Mouse (Mus musculus) liver, embryonic 16.5 days (tissue): ENCODE results near the gene Tubg1. TPM values are rescaled to one million over a fixed set of nuclear protein-coding genes. Genes with fewer than 3 reads are reported as not detected.

ENCODE experiments used
- ATAC-seq: fragments of 200-750 bp; cut with Nextera tagmentation; 2 replicates; pipeline ENCODE4 v1.8.0; 2017; ENCODE audit warnings: low read depth, mild to moderate bottlenecking, moderate number of reproducible peaks, moderate library complexity
- H3K27ac ChIP-seq: fragments of 300-500 bp; sonication (generic); 2 replicates; pipeline ENCODE4 v1.5.1; 2014; ENCODE audit warnings: mild to moderate bottlenecking, low read length
- H3K27me3 ChIP-seq: fragments of 300-500 bp; sonication (generic); 2 replicates; pipeline ENCODE4 v1.6.1; 2014; ENCODE audit warnings: low read depth, low read length, mixed read lengths; ENCODE audit not compliant: control insufficient read depth, insufficient read depth
- H3K36me3 ChIP-seq: fragments of 300-500 bp; sonication (generic); 2 replicates; pipeline ENCODE4 v1.6.1; 2014; ENCODE audit warnings: mild to moderate bottlenecking; ENCODE audit not compliant: control insufficient read depth, insufficient read depth
- H3K4me1 ChIP-seq: fragments of 300-500 bp; sonication (generic); 2 replicates; pipeline ENCODE4 v1.6.1; 2014; ENCODE audit warnings: low read depth, low read length, mixed read lengths; ENCODE audit not compliant: control insufficient read depth
- H3K4me2 ChIP-seq: fragments of 300-500 bp; sonication (generic); 2 replicates; pipeline ENCODE4 v1.6.1; 2014; ENCODE audit warnings: low read depth, low read length, mixed read lengths
- H3K4me3 ChIP-seq: fragments of 300-500 bp; sonication (generic); 2 replicates; pipeline ENCODE4 v1.5.1; 2014; ENCODE audit warnings: low read depth, mild to moderate bottlenecking, low read length
- H3K9ac ChIP-seq: fragments of 300-500 bp; sonication (generic); 2 replicates; pipeline ENCODE4 v1.6.1; 2014; ENCODE audit warnings: low read depth, low read length
- H3K9me3 ChIP-seq: fragments of 300-500 bp; sonication (generic); replicated peaks from 2 replicates; pipeline ENCODE4 v1.6.1; 2016; ENCODE audit warnings: low read length; ENCODE audit not compliant: control insufficient read depth
- WGBS: fragments of 180-500 bp; shearing (Covaris S2); extraction: QIAGEN DNeasy Blood & Tissue Kit; methylation state at CpG from one replicate; pipeline ENCODE4 v1.1.7; 2014; ENCODE audit not compliant: insufficient replicate concordance; 5-methylcytosine and 5-hydroxymethylcytosine counted together
- polyA plus RNA-seq: library from polyadenylated mRNA; unstranded; fragments of >200 nt; fragmentation: Nextera tagmentation; extraction: Ambion mirVana; gene quantifications from 2 replicates; pipeline ENCODE4 v1.2.1, GENCODE M21; 2015

The Tubg1 gene
- polyA plus RNA-seq, 1 experiment from 2014 or later, result 34.3 TPM

DNA sequence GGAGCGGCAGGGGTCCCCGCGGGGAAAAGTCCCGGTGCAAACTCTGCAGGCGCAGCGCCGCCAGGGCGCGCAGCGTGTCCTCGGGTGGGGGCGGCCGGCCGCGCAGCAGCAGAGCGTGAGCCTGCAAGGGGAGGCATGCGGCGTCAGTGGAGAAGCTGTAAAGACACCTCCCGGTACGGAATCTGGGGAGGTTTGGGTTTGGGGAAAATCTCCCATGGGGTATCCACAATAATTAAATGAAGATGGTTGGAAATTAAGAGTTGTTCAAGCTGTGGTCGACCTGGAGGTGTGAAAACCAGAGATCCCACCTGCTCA, 44.6 kb downstream of the Tubg1 start:
- 14% methylated on average over 21 of the region's 21 CpGs for WGBS
- Histone ChIP-seq H3K4me3 (no peak overlapping the region; the same call in 1 of the 2 replicates), H3K4me1 (peaks cover 20% of the 10 kb centered on the region), H3K4me2 (peak overlapping the region; percentile 17; the same call in 1 of the 2 replicates), H3K36me3 (no peaks in the 10 kb centered on the region), H3K9me3 (no peaks in the 10 kb centered on the region), H3K9ac (no peak overlapping the region), H3K27me3 (peaks cover 72% of the 10 kb centered on the region), H3K27ac (no peak overlapping the region)
- no peak for ATAC-seq

DNA sequence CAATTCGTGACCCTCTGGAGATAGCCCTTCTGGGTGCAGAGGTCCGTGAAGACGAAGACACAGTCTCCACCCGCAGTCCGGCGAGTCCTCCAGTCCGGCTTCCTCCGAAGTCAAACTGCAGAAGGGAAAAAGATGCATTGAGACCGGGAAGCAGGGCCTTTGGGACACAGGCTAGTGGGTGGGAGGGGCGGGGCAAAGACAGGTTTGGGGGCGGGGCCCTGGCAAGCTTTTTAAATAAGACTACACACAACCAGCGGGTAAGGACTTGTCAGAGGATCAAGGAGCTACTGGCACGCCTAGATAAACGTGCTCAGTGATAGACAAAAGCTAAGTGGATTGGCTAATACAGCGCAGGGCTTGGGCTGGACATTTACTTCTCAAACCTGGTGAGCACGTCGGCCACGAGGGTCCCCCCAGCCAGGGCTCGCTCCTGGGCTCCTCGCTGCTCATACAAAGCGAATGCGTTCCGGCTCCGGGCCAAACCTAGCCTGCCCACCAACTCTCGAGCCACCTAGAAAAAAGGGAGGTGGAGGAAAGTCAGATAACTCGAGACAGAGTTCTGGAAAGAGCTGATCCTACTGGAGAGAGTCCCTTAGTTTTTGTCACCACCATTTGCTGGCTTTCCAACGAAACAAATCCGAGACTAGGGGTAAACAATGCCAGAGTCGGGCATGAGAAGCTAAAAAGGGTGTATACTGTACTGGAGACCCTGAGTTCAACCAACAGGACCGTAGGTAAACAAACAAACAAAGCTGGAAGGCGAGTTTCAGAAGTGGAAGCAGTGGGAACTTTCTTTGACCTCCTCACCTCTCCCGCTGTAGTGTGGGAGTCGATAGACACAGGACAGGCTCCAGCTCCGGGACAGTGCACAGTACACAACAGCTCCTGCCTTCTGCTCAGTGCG, 45.2 kb downstream of the Tubg1 start:
- 0 out of 2 replicates have a peak overlapping the region, but pooled peaks have one; percentile 6 for H3K4me2 ChIP-seq
- ATAC-seq, result peak; percentile 57
- no peak overlapping the region for H3K9ac ChIP-seq
- no peak overlapping the region for H3K27ac ChIP-seq
- H3K4me3 ChIP-seq, result no peak overlapping the region
- H3K4me1 ChIP-seq, result peaks cover 26% of the 10 kb centered on the region
- H3K36me3 ChIP-seq, result no peaks in the 10 kb centered on the region
- H3K9me3 ChIP-seq, result no peaks in the 10 kb centered on the region
- 13% methylated on average over 35 of the region's 35 CpGs for WGBS
- H3K27me3 ChIP-seq, result peaks cover 78% of the 10 kb centered on the region

DNA sequence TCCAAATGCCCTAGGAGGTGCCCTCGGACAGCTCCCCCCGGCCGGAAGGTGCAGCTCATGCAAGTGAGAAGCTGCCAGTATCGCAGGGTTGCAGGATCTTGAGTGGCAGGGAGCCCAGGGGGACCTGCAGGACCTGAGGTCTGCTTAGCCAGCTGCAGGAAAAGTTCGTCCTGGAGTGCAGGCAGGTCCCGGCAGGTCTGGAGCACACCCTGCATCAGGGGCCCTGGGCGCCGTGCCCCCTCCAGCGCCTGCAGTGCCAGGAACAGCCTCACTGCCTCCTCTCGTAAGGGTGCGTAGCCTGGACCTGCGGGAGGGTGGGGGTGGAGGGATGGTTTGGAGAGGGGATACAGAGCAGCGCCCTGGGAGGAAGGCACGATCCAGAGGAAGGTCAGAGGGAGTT, 46.6 kb downstream of the Tubg1 start:
- Histone ChIP-seq H3K4me3 (no peak overlapping the region), H3K9me3 (no peaks in the 10 kb centered on the region), H3K27ac (no peak overlapping the region), H3K9ac (no peak overlapping the region), H3K4me1 (peaks cover 29% of the 10 kb centered on the region), H3K27me3 (peaks cover 93% of the 10 kb centered on the region), H3K36me3 (no peaks in the 10 kb centered on the region), H3K4me2 (no peak overlapping the region)
- ATAC-seq, result no peak
- WGBS, result 50% methylated on average over 14 of the region's 14 CpGs

DNA sequence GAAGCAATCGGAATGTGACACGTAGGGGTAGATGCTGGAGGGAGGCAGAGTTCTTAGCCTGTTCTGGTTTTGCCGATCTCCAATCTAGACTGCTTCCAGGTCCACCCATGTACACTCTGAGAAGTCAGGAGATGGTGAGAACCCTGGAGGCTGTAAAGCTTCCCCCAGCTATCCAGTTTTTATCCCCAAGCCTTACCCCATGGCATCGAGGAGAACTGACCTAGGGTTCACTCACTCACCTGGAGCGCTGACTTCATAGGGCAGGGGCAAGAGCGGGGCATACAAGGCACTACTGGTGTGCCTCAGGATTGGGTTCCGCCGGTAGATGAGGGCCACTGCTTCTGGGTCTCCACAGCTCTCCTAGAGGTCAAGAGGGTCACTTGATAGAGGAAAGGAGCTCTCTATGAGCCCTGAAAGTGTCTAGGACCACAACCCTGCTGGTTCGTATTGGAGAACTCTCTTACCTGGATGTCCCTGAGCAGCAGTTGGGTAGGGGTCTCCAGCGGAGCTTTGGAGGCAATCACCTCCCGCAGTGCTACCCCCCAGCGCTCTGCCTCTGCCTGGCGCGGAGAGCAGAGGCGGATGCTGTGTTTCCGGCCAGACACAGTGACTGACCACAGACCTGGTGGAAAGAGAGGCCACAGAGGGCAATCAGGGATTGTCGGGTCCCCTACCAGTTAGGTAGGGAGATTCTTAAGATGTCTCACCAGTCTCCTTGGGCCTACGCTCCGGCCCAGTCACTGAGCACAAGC, 47.6 kb downstream of the Tubg1 start:
- Histone ChIP-seq H3K36me3 (no peaks in the 10 kb centered on the region), H3K27ac (no peak overlapping the region), H3K27me3 (peaks cover 100% of the 10 kb centered on the region), H3K9me3 (no peaks in the 10 kb centered on the region), H3K4me3 (no peak overlapping the region), H3K4me1 (peaks cover 35% of the 10 kb centered on the region), H3K9ac (no peak overlapping the region), H3K4me2 (no peak overlapping the region)
- 34% methylated on average over 19 of the region's 19 CpGs for WGBS
- no peak for ATAC-seq

DNA sequence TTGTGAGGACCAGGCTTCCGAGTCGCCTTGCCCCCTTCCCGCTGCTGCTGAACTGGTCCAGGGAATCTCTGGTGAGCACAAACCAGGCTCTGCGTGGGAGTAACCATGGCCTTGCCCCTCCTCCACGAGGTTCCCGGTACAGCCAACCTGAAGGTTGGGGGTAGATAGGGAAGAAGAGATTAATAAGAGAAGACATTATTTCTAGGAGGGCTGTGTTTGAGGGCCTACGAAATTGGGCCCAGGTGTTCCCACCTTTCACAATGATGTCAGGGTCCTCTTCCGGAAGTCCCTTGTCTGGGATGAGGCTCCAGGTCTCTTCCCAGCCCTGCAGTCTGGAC, 48.2 kb downstream of the Tubg1 start:
- Histone ChIP-seq H3K9ac (no peak overlapping the region), H3K4me3 (no peak overlapping the region), H3K4me1 (peaks cover 37% of the 10 kb centered on the region), H3K4me2 (no peak overlapping the region), H3K36me3 (no peaks in the 10 kb centered on the region), H3K27me3 (peaks cover 99% of the 10 kb centered on the region), H3K9me3 (no peaks in the 10 kb centered on the region), H3K27ac (no peak overlapping the region)
- 31% methylated on average over 8 of the region's 8 CpGs for WGBS
- no peak for ATAC-seq

DNA sequence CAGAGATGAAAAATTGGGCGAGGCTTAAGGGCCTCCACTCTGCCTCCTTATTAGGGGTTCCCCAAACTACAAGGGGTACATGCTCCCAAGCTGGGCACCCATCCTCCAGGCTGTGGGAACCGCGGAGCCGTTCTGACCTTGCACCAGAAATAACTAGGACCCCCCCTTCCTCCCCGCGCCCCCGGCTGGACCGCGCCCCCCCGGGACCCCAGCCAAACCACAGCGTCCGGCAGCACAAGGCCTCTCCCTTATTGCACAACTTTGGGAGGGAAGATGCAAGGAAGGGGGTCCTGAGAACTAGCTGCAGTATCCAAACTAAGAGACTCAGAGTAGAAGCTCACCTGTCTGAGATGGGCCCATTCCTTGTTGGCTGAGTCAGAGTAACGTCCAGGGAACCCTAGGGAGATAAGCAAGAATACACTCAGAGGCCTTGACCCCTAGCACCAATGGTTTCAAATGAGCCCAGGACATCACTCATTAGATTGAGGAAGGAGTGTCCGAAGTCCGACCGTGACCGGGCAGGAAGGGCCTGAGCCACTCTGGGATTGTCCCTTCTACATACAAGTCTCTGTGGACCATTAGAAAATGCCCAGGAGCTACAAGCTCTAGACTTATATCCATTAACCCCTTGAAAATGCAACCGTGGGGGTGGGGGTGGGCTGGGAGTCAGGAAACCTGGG, 48.7 kb downstream of the Tubg1 start:
- 34% methylated on average over 18 of the region's 18 CpGs for WGBS
- no peak overlapping the region for H3K9ac ChIP-seq
- no peak overlapping the region for H3K27ac ChIP-seq
- H3K9me3 ChIP-seq, result no peaks in the 10 kb centered on the region
- no peak overlapping the region for H3K4me3 ChIP-seq
- no peak overlapping the region for H3K4me2 ChIP-seq
- no peak for ATAC-seq
- H3K27me3 ChIP-seq, result peaks cover 99% of the 10 kb centered on the region
- peaks cover 41% of the 10 kb centered on the region for H3K4me1 ChIP-seq
- H3K36me3 ChIP-seq, result no peaks in the 10 kb centered on the region

DNA sequence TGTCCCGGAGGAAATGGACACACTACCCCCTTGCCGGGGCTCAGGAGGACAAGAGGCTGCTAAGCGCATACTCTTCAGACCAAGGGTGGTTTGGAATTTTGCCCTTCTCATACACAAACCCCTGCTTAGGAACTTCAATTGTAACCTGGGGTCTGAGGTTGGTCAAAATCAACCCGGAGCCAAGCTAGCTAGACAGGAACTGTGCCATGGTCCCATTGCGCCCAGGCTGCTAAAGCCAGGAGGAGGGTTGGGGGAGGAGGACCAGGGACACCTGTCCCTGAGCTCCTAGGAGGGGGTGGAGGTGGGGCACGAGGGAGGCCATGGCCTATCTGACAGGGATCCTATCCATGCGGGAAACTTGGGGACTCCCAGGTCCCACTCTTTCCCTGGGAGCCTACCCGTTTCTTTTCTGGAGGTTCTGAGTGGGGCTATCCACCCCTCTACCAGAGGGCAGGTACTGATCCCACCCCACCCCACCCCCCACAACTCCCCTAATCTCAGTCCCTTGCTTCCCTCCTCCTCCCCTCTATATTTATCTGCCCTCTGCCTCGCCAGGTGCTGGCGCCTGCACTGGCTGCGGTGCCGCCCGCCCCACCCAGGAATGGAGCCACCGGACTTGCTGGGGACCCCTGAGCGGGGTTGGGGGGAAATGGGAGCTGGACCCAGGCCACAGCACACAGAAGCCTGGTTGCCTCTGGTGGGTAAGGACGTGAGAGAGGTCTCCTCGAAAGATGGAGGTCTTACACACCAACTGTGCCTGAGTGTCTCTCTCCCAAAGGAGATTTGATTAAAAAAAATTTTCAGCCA, 49.8 kb downstream of the Tubg1 start:
- H3K4me3 ChIP-seq, result peak overlapping the region; percentile 55
- H3K27ac ChIP-seq, result no peak overlapping the region
- H3K9ac ChIP-seq, result no peak overlapping the region
- H3K36me3 ChIP-seq, result no peaks in the 10 kb centered on the region
- no peak for ATAC-seq
- peak overlapping the region; percentile 65 for H3K4me2 ChIP-seq
- no peaks in the 10 kb centered on the region for H3K9me3 ChIP-seq
- 10% methylated on average over 17 of the region's 17 CpGs for WGBS
- H3K27me3 ChIP-seq, result peaks cover 99% of the 10 kb centered on the region
- peaks cover 38% of the 10 kb centered on the region for H3K4me1 ChIP-seq

DNA sequence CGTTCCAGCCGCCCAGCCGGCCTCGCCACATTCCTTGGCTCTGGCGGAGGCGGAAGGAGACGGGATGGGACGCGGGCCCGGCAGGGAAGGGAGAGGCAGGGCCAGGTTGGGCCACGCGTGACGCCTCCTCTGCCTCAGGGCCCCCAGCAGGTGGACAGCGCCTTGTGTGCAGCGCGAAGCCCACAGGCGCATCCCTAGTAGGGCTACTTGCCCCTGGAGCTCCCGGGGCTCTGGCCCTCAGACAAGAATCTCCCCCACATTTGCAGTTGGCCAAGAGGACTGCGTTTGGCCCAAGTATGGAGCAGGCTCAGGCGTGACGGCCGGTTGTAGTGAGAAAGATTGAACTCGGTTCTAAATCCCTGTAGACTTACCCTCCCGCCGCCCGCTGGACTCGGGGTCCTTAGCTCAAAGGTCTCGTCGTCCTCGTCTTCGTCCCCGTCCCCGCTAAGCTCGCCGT, 50.6 kb downstream of the Tubg1 start, which contains the start of gene Cntnap1:
Gene Cntnap1, plus strand, starts transcription at position 170 of the 457 bp plus-strand sequence.
- Histone ChIP-seq H3K4me1 (peaks cover 31% of the 10 kb centered on the region), H3K36me3 (no peaks in the 10 kb centered on the region), H3K27ac (0 out of 2 replicates have a peak within 1 kb of the TSS, but pooled peaks have one; percentile 16), H3K9ac (peak within 1 kb of the TSS; percentile 44), H3K4me3 (peak within 1 kb of the TSS; percentile 55), H3K9me3 (no peaks in the 10 kb centered on the region), H3K27me3 (peaks cover 99% of the 10 kb centered on the region), H3K4me2 (peak within 1 kb of the TSS; percentile 65)
- 2% methylated on average over 34 of the region's 35 CpGs for WGBS
- ATAC-seq, result no peak
